Mouse (Mus musculus) megakaryocyte, embryonic 14.5 days (primary cell): ENCODE data around the gene Crtc2.

Source experiments
- FLI1 ChIP-seq: IDR thresholded peaks from 2 replicates; pipeline ENCODE4 v1.6.1; 2012; ENCODE audit warnings: low read length, inconsistent platforms, mixed read lengths
- GATA1 ChIP-seq: IDR thresholded peaks from 3 replicates; pipeline ENCODE4 v1.6.1; 2012; ENCODE audit warnings: mixed read lengths, low read length, inconsistent platforms, borderline replicate concordance

DNA sequence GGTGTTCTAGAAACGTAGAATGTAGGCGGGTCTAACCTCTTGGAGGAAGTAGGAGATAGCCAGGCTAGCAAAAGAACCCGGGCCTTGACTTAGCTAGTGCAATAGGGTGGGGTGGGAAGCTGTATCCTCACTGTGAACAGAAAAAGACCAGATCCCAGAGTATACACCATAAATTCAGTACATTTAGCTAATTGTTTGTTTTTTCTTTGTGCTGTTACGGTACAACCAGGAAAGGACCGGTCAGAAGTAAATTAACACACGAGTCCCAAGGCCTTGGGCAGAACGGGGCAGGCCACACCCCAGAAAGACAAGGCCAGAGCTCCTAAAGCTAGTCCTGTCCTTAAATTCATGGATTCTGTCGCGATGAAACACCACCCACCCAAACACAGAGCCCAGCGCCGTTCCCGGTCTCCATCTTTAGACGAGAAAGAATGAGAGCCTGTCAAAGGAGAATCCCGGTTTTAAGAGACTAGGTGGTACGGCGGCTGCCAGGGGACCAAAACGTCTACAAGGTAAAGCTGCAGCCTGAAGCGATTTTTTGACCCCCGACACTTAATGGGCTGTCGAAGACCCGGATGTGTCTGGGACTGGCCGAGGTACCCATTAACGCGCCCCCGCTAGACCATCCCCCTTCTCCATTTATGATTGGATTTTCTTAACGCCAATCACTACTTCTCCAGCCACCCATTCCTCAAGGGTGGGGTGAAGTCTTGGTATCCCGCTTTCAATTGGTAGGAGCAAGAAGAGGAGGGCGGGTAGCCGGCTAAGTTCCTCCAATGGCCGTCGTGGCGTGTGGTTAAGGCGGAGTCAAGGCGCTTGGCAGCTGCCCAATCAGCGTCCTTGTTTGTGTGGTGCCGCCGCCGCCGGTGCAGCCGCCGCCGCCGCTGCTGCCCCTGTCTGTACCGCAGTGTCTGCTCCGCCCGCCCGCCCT lies 38.6 kb downstream of the Crtc2 start, which contains the start of gene Gatad2b:
- no peak for TF ChIP-seq GATA1
- TF ChIP-seq FLI1: no peak
